Mouse (Mus musculus) midbrain, embryonic 13.5 days (tissue): Measurements from ENCODE around the gene Cyp27a1. TPM values are rescaled to one million over a fixed set of nuclear protein-coding genes. Genes with fewer than 3 reads are reported as not detected.

Experiments
- ATAC-seq: fragments of 200-750 bp; cut with Nextera tagmentation; 2 replicates; pipeline ENCODE4 v1.8.0; 2017; ENCODE audit warnings: mild to moderate bottlenecking, moderate TSS enrichment, moderate library complexity
- H3K27ac ChIP-seq: fragments of 300-500 bp; sonication (generic); 2 replicates; pipeline ENCODE4 v1.5.1; 2015; ENCODE audit warnings: inconsistent platforms, mild to moderate bottlenecking, moderate library complexity
- H3K27me3 ChIP-seq: fragments of 300-500 bp; sonication (generic); 2 replicates; pipeline ENCODE4 v1.6.1; 2015; ENCODE audit warnings: mild to moderate bottlenecking, inconsistent platforms
- H3K36me3 ChIP-seq: fragments of 300-500 bp; sonication (generic); 2 replicates; pipeline ENCODE4 v1.6.1; 2015; ENCODE audit warnings: mild to moderate bottlenecking, inconsistent platforms
- H3K4me1 ChIP-seq: fragments of 300-500 bp; sonication (generic); replicated peaks from 2 replicates; pipeline ENCODE4 v1.6.1; 2015; ENCODE audit warnings: inconsistent platforms
- H3K4me2 ChIP-seq: fragments of 300-500 bp; sonication (generic); replicated peaks from 2 replicates; pipeline ENCODE4 v1.6.1; 2015; ENCODE audit warnings: moderate library complexity, mild to moderate bottlenecking, inconsistent platforms
- H3K4me3 ChIP-seq: fragments of 300-500 bp; sonication (generic); replicated peaks from 2 replicates; pipeline ENCODE4 v1.5.1; 2015; ENCODE audit warnings: mild to moderate bottlenecking, inconsistent platforms
- H3K9ac ChIP-seq: fragments of 300-500 bp; sonication (generic); replicated peaks from 2 replicates; pipeline ENCODE4 v1.6.1; 2015; ENCODE audit warnings: mild to moderate bottlenecking, inconsistent platforms
- H3K9me3 ChIP-seq: fragments of 300-500 bp; sonication (generic); 2 replicates; pipeline ENCODE4 v1.6.1; 2016; ENCODE audit warnings: mild to moderate bottlenecking, inconsistent platforms
- WGBS: fragments of 180-500 bp; shearing (Covaris S2); methylation state at CpG from one replicate; pipeline ENCODE4 v1.1.7; 2015; 5-methylcytosine and 5-hydroxymethylcytosine counted together
- polyA plus RNA-seq: library from polyadenylated mRNA; unstranded; fragments of >200 nt; fragmentation: Nextera tagmentation; extraction: Ambion mirVana; gene quantifications from 2 replicates; pipeline ENCODE4 v1.2.1, GENCODE M21; 2015

Gene Cyp27a1
- polyA plus RNA-seq, 1 experiment from 2014 or later: 2.9 TPM

DNA sequence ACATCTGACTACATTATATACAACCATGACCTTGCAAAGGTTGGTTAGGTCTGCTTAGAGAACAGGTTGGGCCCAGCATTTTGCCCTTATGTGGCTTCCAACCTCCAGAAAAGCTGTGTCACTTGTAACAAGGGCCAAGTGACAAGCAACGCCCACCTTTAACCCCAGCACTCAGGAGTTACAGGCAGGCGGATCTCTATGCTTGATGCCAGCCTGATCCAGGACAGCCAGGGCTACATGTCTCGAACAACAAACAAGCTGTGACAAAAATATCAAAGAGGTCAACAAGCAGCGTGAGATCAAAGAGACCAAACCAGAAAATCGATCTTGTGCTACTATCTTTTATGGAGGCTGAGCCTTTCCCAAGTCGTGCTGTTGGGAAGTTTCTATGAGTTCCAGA lies 8.3 kb downstream of the Cyp27a1 start:
- Histone ChIP-seq H3K4me2 (no peak overlapping the region), H3K27me3 (no peaks in the 10 kb centered on the region), H3K9me3 (0 out of 2 replicates have a peak, but pooled peaks cover 4% of the 10 kb centered on the region), H3K9ac (no peak overlapping the region), H3K27ac (no peak overlapping the region), H3K36me3 (no peaks in the 10 kb centered on the region), H3K4me3 (no peak overlapping the region), H3K4me1 (no peaks in the 10 kb centered on the region)
- WGBS: 76% methylated on average over 6 of the region's 6 CpGs
- no peak for ATAC-seq

DNA sequence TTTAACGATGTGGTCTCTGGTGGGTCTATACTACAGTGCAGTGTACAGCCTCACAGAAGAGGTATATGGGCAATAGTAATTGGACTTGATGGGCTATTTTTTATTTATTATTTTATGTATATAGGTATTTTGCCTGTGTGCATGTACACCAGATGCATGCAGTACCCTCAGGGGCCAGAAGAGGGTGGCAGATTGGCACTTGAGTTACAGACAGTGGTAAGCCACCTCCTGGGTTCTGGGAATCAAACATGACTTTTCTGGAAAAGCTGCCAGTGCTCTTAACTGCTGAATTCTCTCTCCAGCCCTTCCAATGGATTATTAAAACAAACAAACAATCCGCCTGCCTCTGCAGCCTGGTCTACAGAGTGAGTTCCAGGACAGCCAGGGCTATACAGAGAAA lies 10.4 kb downstream of the Cyp27a1 start:
- ATAC-seq: no peak
- H3K4me2 ChIP-seq: no peak overlapping the region
- H3K4me3 ChIP-seq: no peak overlapping the region
- H3K4me1 ChIP-seq: no peaks in the 10 kb centered on the region
- H3K27me3 ChIP-seq: no peaks in the 10 kb centered on the region
- WGBS: 74% methylated on average over 2 of the region's 2 CpGs
- H3K9me3 ChIP-seq: 0 out of 2 replicates have a peak, but pooled peaks cover 4% of the 10 kb centered on the region
- H3K36me3 ChIP-seq: no peaks in the 10 kb centered on the region
- H3K27ac ChIP-seq: no peak overlapping the region
- H3K9ac ChIP-seq: no peak overlapping the region

DNA sequence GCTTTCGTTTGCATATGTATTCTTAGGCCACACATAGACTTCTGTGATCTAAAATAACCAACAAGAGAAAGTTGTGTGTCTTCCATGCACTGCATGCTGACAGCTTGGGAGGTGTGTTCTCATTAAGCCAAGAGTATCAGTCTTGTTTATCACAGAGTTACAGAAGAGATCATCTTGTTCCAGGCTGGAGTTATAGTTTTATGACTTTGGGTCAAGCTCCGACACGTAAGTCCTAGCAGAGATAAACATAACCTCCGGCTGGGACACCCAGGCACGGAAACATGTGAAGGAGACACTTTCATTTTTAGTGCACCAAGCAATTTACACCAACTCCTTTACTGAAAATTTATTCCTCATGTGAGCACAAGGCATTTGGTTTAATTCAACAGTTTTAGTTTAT lies 12.7 kb downstream of the Cyp27a1 start:
- no peak for ATAC-seq
- Histone ChIP-seq H3K4me2 (no peak overlapping the region), H3K27me3 (no peaks in the 10 kb centered on the region), H3K27ac (no peak overlapping the region), H3K9ac (no peak overlapping the region), H3K36me3 (no peaks in the 10 kb centered on the region), H3K4me1 (no peaks in the 10 kb centered on the region), H3K9me3 (0 out of 2 replicates have a peak, but pooled peaks cover 4% of the 10 kb centered on the region), H3K4me3 (no peak overlapping the region)
- 84% methylated on average over 5 of the region's 5 CpGs for WGBS

GRCm38 (mm10) chr1:74726674-74727073 lies 13.3 kb downstream of the Cyp27a1 start:
- H3K4me3 ChIP-seq: no peak overlapping the region
- ATAC-seq: no peak
- no peaks in the 10 kb centered on the region for H3K27me3 ChIP-seq
- no peak overlapping the region for H3K27ac ChIP-seq
- H3K4me1 ChIP-seq: no peaks in the 10 kb centered on the region
- no peaks in the 10 kb centered on the region for H3K36me3 ChIP-seq
- H3K9ac ChIP-seq: no peak overlapping the region
- 89% methylated on average over 5 of the region's 5 CpGs for WGBS
- 0 out of 2 replicates have a peak, but pooled peaks cover 4% of the 10 kb centered on the region for H3K9me3 ChIP-seq
- no peak overlapping the region for H3K4me2 ChIP-seq

GRCm38 (mm10) chr1:74728446-74728845 lies 15.1 kb downstream of the Cyp27a1 start:
- 81% methylated on average over 8 of the region's 8 CpGs for WGBS
- Histone ChIP-seq H3K9me3 (0 out of 2 replicates have a peak, but pooled peaks cover 4% of the 10 kb centered on the region), H3K4me3 (no peak overlapping the region), H3K27ac (no peak overlapping the region), H3K27me3 (no peaks in the 10 kb centered on the region), H3K9ac (no peak overlapping the region), H3K4me1 (no peaks in the 10 kb centered on the region), H3K4me2 (no peak overlapping the region), H3K36me3 (no peaks in the 10 kb centered on the region)
- no peak for ATAC-seq

DNA sequence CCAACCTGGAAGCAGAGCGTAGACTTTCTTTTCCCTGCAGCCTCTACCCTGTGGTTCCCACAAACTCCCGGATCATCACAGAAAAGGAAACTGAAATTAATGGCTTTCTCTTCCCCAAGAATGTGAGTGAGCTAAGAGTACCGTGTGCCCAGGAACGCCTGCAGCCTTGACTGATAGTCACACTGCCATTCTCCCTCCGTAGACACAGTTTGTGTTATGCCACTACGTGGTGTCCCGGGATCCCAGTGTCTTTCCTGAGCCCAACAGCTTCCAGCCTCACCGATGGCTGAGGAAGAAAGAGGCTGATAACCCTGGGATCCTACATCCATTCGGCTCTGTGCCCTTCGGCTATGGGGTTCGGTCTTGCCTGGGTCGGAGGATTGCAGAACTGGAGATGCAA lies 23.6 kb downstream of the Cyp27a1 start:
- Histone ChIP-seq H3K36me3 (no peaks in the 10 kb centered on the region), H3K27ac (no peak overlapping the region), H3K9ac (no peak overlapping the region), H3K27me3 (no peaks in the 10 kb centered on the region), H3K4me2 (no peak overlapping the region), H3K4me3 (no peak overlapping the region), H3K9me3 (no peaks in the 10 kb centered on the region), H3K4me1 (no peaks in the 10 kb centered on the region)
- no peak for ATAC-seq
- 96% methylated on average over 12 of the region's 12 CpGs for WGBS

DNA sequence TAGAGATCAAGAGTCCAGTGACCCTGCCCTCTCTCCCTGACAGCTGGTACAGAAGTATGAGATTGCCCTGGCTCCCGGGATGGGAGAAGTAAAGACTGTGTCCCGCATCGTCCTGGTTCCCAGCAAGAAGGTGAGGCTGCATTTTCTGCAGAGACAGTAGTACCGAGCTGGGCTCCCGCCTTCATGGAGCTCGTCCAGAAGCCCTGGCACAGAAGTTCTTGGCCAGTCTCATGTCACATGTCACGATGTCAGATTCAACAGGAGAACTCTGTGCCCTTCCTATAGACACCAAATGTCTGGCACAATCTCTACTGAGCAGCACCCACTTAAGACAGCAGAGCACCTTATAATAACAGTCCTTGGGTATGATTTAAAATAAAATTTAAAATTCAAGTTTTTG lies 24.1 kb downstream of the Cyp27a1 start:
- 88% methylated on average over 7 of the region's 7 CpGs for WGBS
- no peak overlapping the region for H3K4me2 ChIP-seq
- H3K4me3 ChIP-seq: no peak overlapping the region
- H3K36me3 ChIP-seq: no peaks in the 10 kb centered on the region
- H3K27me3 ChIP-seq: no peaks in the 10 kb centered on the region
- H3K9ac ChIP-seq: no peak overlapping the region
- no peaks in the 10 kb centered on the region for H3K9me3 ChIP-seq
- H3K27ac ChIP-seq: no peak overlapping the region
- ATAC-seq: no peak
- no peaks in the 10 kb centered on the region for H3K4me1 ChIP-seq

DNA sequence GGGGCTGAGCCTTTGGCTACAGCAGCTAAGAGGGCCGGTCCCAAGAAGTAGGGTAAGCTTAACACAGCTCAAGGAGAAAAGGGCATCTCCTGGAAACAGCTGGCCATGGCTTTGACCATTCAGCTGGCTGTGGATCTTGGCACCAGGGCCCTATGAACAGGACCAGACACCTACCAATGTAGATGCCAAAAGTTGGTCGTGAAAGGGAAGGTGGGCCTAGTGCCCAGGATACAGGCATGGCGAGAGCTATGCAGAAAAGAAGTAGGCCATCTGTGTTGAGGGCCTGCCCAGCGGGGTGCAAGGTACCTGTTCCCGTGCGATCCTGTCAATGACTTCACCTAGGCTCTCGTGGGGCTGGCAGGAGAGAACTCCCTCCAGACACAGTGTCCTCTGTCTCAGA lies 27.5 kb downstream of the Cyp27a1 start:
- no peak overlapping the region for H3K27ac ChIP-seq
- H3K9me3 ChIP-seq: no peaks in the 10 kb centered on the region
- H3K9ac ChIP-seq: no peak overlapping the region
- ATAC-seq: no peak
- H3K36me3 ChIP-seq: no peaks in the 10 kb centered on the region
- no peaks in the 10 kb centered on the region for H3K27me3 ChIP-seq
- no peak overlapping the region for H3K4me2 ChIP-seq
- no peak overlapping the region for H3K4me3 ChIP-seq
- no peaks in the 10 kb centered on the region for H3K4me1 ChIP-seq
- WGBS: 84% methylated on average over 7 of the region's 7 CpGs

- Histone ChIP-seq H3K27ac (no peak overlapping the region), H3K9ac (no peak overlapping the region), H3K27me3 (peaks cover 22% of the 10 kb centered on the region), H3K4me1 (0 out of 2 replicates have a peak, but pooled peaks cover 4% of the 10 kb centered on the region), H3K4me2 (no peak overlapping the region), H3K36me3 (no peaks in the 10 kb centered on the region), H3K4me3 (no peak overlapping the region), H3K9me3 (no peaks in the 10 kb centered on the region)
- WGBS: 77% methylated on average over 5 of the region's 5 CpGs
- ATAC-seq: no peak
Observed at GRCm38 (mm10) chr1:74747335-74747734, 34.0 kb downstream of the Cyp27a1 start.

GRCm38 (mm10) chr1:74748643-74749271 lies 35.4 kb downstream of the Cyp27a1 start, which contains the start of gene Prkag3:
TSS of gene Prkag3 (minus strand) at chr1:74749221.
- WGBS: 10% methylated on average over 30 of the region's 30 CpGs
- Histone ChIP-seq H3K27ac (no peak within 1 kb of the TSS), H3K4me1 (0 out of 2 replicates have a peak, but pooled peaks cover 4% of the 10 kb centered on the region), H3K36me3 (no peaks in the 10 kb centered on the region), H3K4me3 (peak within 1 kb of the TSS; percentile 13; the same call in 1 of the 2 replicates), H3K9ac (0 out of 2 replicates have a peak within 1 kb of the TSS, but pooled peaks have one; percentile 7), H3K27me3 (peaks cover 22% of the 10 kb centered on the region), H3K9me3 (no peaks in the 10 kb centered on the region), H3K4me2 (peak within 1 kb of the TSS; percentile 43)
- peak; percentile 60; the same call in 1 of the 2 replicates for ATAC-seq

DNA sequence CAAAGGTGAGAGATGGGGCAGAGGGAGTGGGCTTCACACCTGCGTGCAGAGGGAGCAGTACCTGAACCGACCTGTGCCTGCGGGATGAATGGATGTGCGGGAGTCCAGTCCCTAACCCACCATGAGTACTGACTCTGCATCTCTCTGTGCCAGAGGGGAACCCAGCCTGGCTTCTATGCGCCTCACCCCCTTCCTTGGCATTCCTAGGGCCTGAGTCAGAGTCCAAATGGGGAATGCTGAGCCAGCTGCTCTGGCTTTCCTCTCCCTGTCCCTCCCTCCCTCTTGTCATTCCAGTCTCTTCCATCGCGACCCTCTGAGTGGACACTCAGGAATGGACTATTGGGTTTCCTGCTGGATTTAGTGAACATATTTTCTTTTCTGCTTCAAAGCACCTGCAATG lies 35.9 kb downstream of the Cyp27a1 start:
- H3K27me3 ChIP-seq: peaks cover 22% of the 10 kb centered on the region
- no peaks in the 10 kb centered on the region for H3K9me3 ChIP-seq
- H3K4me3 ChIP-seq: no peak overlapping the region
- H3K27ac ChIP-seq: no peak overlapping the region
- no peaks in the 10 kb centered on the region for H3K36me3 ChIP-seq
- no peak for ATAC-seq
- H3K4me2 ChIP-seq: no peak overlapping the region
- no peak overlapping the region for H3K9ac ChIP-seq
- WGBS: 78% methylated on average over 7 of the region's 7 CpGs
- H3K4me1 ChIP-seq: 0 out of 2 replicates have a peak, but pooled peaks cover 4% of the 10 kb centered on the region

DNA sequence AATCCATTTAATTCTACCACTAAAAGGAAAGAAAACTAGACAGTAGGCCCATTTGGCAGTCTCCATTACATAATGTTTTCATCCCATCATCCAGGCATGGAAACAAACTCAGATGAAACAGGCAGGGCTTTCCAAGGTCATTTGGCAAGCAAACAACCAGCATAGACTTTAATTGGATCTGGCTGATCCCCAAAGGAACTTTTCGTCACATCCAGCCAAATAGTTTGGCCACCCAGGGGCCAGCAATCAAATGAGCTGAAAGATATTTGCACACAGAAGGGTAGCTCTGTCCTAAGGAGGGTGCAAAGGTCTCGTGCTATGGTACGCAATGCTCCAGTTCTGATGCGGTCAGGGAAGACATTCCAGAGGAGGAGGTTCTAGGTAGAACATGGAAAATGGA lies 37.3 kb downstream of the Cyp27a1 start:
- Histone ChIP-seq H3K4me2 (no peak overlapping the region), H3K4me3 (no peak overlapping the region), H3K27ac (no peak overlapping the region), H3K36me3 (no peaks in the 10 kb centered on the region), H3K9me3 (no peaks in the 10 kb centered on the region), H3K27me3 (peaks cover 22% of the 10 kb centered on the region), H3K9ac (no peak overlapping the region), H3K4me1 (0 out of 2 replicates have a peak, but pooled peaks cover 4% of the 10 kb centered on the region)
- WGBS: 85% methylated on average over 4 of the region's 4 CpGs
- no peak for ATAC-seq

- no peak overlapping the region for H3K4me3 ChIP-seq
- H3K9me3 ChIP-seq: no peaks in the 10 kb centered on the region
- WGBS: 88% methylated on average over 8 of the region's 8 CpGs
- no peak for ATAC-seq
- no peak overlapping the region for H3K27ac ChIP-seq
- peaks cover 18% of the 10 kb centered on the region for H3K27me3 ChIP-seq
- H3K36me3 ChIP-seq: no peaks in the 10 kb centered on the region
- H3K4me2 ChIP-seq: no peak overlapping the region
- no peak overlapping the region for H3K9ac ChIP-seq
- 0 out of 2 replicates have a peak, but pooled peaks cover 4% of the 10 kb centered on the region for H3K4me1 ChIP-seq
Observed at GRCm38 (mm10) chr1:74752150-74752549, 38.8 kb downstream of the Cyp27a1 start.
